ENCODE assay signal across 1 mouse cellular context in genomic region chr5:115493441-115493840, GRCm38 (mm10).
TF ChIP-seq lines count a peak whose summit lies in the region.

No protein-coding gene starts in this region.

TF ChIP-seq in MEL, 35 proteins besides CTCF, POLR2A, EP300 and RAD21 (continued from another document):
- TF ChIP-seq UBTF (IDR thresholded peaks at IDR 0.05; ENCODE audit: borderline replicate concordance, insufficient read depth, low read depth, low read length) (no peak), GATA1 (IDR thresholded peaks at IDR 0.05; ENCODE audit: low read depth, low read length) (no peak), KAT2A (conservative IDR thresholded peaks at IDR 0.05; ENCODE audit: low read depth, low read length) (no peak), MXI1 (IDR thresholded peaks at IDR 0.05; ENCODE audit: low read depth, low read length) (no peak), USF1 (IDR thresholded peaks at IDR 0.05; ENCODE audit: low read depth, low read length) (no peak), MAX (IDR thresholded peaks at IDR 0.05; ENCODE audit: low read length) (no peak), NRF1 (IDR thresholded peaks at IDR 0.05; ENCODE audit: insufficient read depth, low read depth, low read length, poor library complexity, severe bottlenecking) (no peak), TAL1 (IDR thresholded peaks at IDR 0.05; ENCODE audit: low read length) (no peak), MAFK (IDR thresholded peaks at IDR 0.05; ENCODE audit: borderline replicate concordance, low read depth, low read length) (no peak), ELF1 (IDR thresholded peaks at IDR 0.05; ENCODE audit: low read depth, low read length) (no peak), MYC (IDR thresholded peaks at IDR 0.05; ENCODE audit: low read depth, low read length) (no peak), BHLHE40 (IDR thresholded peaks at IDR 0.05; ENCODE audit: borderline replicate concordance, low read depth, low read length) (no peak)
